Mouse (Mus musculus) cortical plate, adult 2 months (tissue): Measurements from ENCODE around the gene Spata31d1b. TPM values are rescaled to one million over a fixed set of nuclear protein-coding genes. Genes with fewer than 3 reads are reported as not detected.
A peak's percentile ranks its signal among the peaks of the same experiment; 100 is the strongest.
"Not testable (repeated sequence)": the region's sequence is repeated elsewhere in the genome, so short reads cannot be mapped to it uniquely, and the experiment has no call there.

ENCODE experiments used
- H3K27ac ChIP-seq: fragments of 200-500 bp; 2 replicates; pipeline ENCODE4 v1.5.1; 2012; ENCODE audit warnings: low read length, control low read depth, inconsistent platforms; ENCODE audit not compliant: insufficient read depth
- H3K4me1 ChIP-seq: fragments of 200-500 bp; 2 replicates; pipeline ENCODE4 v1.6.1; 2011; ENCODE audit warnings: low read length; ENCODE audit not compliant: control insufficient read depth, insufficient read depth
- H3K4me3 ChIP-seq: fragments of 200-500 bp; 2 replicates; pipeline ENCODE4 v1.5.1; 2011; ENCODE audit warnings: mild to moderate bottlenecking, low read length, control low read depth; ENCODE audit not compliant: insufficient read depth
- CTCF ChIP-seq: fragments of 200-500 bp; IDR thresholded peaks from 2 replicates; pipeline ENCODE4 v1.5.1; 2011; ENCODE audit warnings: mild to moderate bottlenecking, control low read depth, low read length; ENCODE audit not compliant: insufficient read depth; ENCODE audit errors: extremely low read depth
- POLR2A ChIP-seq: fragments of 200-500 bp; IDR thresholded peaks from 2 replicates; pipeline ENCODE4 v1.6.1; 2011; ENCODE audit warnings: mild to moderate bottlenecking, low read length, control low read depth; ENCODE audit not compliant: insufficient read depth; ENCODE audit errors: extremely low read depth
- polyA plus RNA-seq: library from polyadenylated mRNA; depleted of rRNA; stranded (reverse); fragments of >200 nt; gene quantifications from 2 replicates; pipeline ENCODE4 v1.2.3, GENCODE M21; 2012

Spata31d1b gene
- polyA plus RNA-seq, 1 experiment, result 0.04 TPM

GRCm38 (mm10) chr13:59719475-59719874, 7.4 kb downstream of the Spata31d1b start:
- no peak for TF ChIP-seq CTCF
- TF ChIP-seq POLR2A, result no peak
- Histone ChIP-seq H3K4me3 (no peak overlapping the region), H3K4me1 (no peaks in the 10 kb centered on the region), H3K27ac (peak overlapping the region; percentile 29; the same call in 1 of the 2 replicates)

- not testable (repeated sequence) for H3K27ac ChIP-seq, H3K4me1 ChIP-seq, H3K4me3 ChIP-seq
Measured at GRCm38 (mm10) chr13:59722089-59722488, 10.0 kb downstream of the Spata31d1b start.

DNA sequence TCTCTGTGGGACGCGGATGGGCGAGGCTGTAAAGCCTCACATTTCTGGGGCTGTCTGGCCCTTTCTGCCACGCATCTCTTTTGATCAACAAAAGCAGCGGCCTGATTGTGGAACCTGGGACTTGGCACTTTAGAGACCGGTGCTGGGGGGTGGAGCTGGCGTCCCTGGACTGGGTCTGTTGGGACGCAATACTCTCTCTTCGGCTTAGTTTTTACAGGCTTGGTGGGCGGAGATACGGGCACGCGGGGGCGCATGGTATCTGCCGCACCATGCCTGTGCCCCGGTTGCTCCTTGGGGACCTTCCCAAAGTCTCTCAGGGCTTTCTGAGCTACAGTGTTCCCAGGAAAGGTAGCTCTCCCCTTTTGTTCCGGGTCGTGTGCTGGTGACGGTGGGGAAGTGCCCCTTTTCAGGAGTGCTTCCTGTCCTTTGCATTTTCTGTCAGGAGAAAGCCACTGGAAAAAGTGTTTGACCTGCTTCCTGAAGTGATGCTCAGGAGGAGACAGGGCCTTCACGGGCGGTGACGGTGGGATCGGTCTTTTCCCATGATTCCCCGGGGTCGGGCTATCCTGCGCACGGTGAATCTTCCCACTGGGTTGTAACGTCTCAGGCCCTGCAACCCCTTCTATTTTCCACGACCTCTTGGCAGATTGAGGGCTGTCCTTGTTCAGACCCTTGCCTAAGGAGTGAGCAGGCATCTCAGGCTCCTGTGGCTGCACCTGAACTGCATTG, 14.2 kb downstream of the Spata31d1b start:
- H3K4me1 ChIP-seq, result no peaks in the 10 kb centered on the region
- no peak for TF ChIP-seq CTCF
- TF ChIP-seq POLR2A, result no peak
- H3K4me3 ChIP-seq, result no peak overlapping the region
- no peak overlapping the region for H3K27ac ChIP-seq

DNA sequence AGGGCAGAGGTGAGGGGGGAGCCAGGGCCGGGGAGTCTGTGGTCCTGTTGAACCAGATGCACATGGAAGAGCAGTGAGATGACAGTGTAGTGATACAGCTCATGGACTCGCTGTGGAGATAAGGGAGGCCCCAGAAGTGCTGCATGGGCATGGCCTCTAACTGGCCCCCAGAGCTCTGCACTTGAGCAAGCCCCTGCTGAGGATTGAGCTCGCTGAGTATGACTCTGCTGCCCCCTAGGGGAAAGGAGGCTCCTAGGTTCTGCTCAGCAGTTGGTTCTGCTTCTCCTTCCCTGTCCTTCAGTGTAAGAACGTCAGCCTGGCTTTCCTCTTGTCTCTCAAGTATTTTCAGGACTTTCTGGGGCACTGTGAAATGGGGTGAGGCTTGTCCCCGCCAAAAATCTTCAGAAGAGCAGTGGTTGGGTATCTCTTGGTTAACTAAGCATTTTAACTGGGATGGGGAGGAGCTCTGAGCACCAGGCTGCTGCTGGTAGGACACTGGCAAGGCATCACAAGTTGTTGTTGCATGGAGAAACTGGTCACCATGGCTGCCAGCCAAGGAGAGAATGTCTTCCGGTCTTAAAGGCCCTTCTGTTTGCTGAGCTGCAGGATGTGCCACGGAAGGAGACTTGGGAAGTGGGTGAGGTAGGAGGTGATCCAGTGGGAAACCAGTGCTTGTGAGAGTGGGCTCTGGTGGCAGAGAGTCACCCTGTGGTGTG, 16.5 kb downstream of the Spata31d1b start:
- Histone ChIP-seq H3K4me1 (no peaks in the 10 kb centered on the region), H3K4me3 (no peak overlapping the region), H3K27ac (no peak overlapping the region)
- TF ChIP-seq POLR2A (no peak), CTCF (peak; percentile 96)

DNA sequence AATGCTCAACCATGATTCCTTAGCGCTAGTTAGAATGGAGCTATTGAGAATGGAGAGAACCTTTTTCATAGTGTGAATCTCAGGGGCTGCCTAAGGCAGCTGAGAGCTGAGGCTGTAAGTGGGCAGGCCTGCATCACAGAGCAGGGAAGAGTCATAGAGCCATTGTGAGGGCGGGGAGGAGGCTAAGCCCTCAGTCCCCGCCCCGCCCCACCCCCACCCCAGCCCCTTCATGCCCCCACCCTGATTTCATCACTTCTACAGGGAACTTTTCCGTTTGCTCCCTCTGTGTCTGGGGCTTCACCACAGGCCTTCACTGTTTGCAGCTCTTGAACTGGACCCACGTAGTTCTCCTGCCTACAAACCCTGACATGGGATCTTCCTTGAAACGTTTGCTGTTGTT, 19.6 kb downstream of the Spata31d1b start, which contains the start of gene Spata31d1d:
Spata31d1d (minus strand) TSS at position 101 of the 400 bp plus-strand sequence.
- Histone ChIP-seq H3K4me3 (no peak within 1 kb of the TSS), H3K4me1 (no peaks in the 10 kb centered on the region), H3K27ac (no peak within 1 kb of the TSS)
- TF ChIP-seq POLR2A, result no peak

DNA sequence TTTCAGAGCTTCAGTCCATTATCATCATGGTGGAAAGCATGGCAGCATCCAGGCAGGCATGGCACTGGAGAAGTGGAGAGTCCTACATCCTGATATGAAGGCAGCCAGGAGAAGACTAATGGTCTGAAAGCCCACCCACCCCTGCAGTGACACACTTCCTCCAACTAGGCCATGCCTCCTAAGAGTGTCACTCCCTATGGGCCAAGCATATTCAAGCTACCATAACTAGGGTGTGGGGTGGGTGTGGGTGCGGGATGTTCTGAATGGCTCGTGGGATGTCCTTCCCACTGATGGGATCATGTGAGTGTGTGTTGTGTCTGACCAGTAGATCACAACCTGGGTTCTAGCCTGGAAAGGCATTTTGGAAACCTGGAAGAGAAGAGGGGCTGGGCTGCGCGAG, 21.9 kb downstream of the Spata31d1b start:
- Histone ChIP-seq H3K27ac (no peak overlapping the region), H3K4me3 (no peak overlapping the region), H3K4me1 (no peaks in the 10 kb centered on the region)
- TF ChIP-seq CTCF, result no peak
- TF ChIP-seq POLR2A, result no peak

DNA sequence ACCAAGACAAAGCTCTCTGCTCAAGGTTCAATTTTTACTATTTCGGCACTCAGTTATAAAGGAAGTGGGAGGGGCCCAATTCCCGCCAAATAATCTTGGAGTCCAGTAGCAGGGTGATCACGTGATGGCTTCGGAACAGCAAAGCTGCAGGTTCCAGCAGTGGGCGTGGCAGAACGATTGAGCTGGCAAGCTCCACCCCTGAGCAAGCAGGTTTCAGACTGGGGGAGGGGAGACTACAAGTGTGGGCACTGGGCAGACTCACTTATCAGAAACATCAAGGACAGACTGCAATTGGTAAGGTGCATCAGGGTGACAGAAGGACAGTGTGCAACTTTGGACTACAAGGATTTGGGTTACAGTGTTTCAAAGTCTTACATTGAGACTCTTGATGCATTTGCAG, 22.3 kb downstream of the Spata31d1b start:
- H3K4me3 ChIP-seq, H3K4me1 ChIP-seq, H3K27ac ChIP-seq: not testable (repeated sequence)

DNA sequence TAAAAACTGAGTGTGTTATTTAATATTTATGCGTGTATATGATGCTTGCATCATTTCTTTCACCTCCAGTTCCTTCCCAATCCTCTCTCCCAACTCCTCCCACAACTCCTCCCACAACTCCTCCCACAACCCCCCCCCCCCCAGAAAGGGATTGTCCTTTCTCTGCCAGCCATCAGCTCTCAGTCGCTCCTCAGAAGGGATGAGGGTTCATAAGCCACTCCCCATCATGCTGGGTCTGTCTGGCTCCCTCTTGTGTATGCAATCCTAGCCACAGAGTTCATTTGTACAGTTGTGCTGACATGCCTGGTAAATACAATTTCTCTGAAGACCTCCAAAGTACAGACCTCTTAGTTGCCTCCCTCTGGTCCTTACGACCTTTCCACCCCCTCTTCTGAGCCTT, 23.1 kb downstream of the Spata31d1b start:
- H3K27ac ChIP-seq, result no peak overlapping the region
- TF ChIP-seq POLR2A (no peak), CTCF (no peak)
- H3K4me3 ChIP-seq, result no peak overlapping the region
- no peaks in the 10 kb centered on the region for H3K4me1 ChIP-seq

DNA sequence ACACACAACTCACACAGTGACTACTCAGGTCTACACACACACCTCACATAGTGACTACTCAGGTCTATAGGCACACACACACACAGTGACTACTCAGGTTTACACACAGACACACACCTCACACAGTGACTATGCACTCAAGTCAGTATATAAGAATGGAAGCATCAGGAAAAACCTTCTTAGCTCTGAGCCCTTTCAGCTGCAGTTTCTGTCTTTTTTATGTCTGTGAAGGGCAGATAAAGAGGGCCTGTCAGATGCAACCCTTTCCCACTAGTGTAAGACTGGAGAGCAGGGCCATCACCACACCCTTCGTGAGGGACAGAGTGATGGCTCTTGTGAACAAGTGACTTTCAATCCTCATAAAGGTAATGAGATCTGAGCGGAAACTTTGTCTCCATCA, 26.4 kb downstream of the Spata31d1b start:
- Histone ChIP-seq H3K27ac (no peak overlapping the region), H3K4me1 (no peaks in the 10 kb centered on the region), H3K4me3 (no peak overlapping the region)
- TF ChIP-seq CTCF (no peak), POLR2A (no peak)

DNA sequence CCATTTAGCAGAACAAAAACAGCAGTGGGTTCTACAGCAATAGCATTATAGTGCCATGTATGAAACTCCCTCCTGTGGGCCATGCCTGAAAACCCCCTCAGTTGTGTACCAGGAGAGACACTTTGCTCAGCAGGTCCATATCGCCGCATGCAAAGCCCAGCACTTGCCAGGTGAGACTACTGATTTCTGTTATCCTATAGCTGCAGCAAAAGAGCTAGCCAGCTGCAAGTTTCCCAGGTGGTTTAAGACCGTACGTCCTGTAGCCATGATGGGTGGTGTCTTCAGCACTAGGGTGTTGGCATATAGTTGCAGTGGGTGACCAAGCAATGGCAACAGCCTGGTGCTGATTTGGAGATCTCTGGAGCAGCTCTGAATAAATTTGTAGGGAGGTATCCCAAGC, 27.3 kb downstream of the Spata31d1b start:
- TF ChIP-seq CTCF (no peak), POLR2A (no peak)
- no peaks in the 10 kb centered on the region for H3K4me1 ChIP-seq
- no peak overlapping the region for H3K4me3 ChIP-seq
- H3K27ac ChIP-seq, result no peak overlapping the region
